Mouse (Mus musculus): ENCODE data around the gene Slc7a6. TPM values are rescaled to one million over a fixed set of nuclear protein-coding genes. Genes with fewer than 3 reads are reported as not detected.

The Slc7a6 gene
- total RNA-seq, 4 experiments from 2014 or later: 7.2 to 11.4 (median 9.3) TPM

DNA sequence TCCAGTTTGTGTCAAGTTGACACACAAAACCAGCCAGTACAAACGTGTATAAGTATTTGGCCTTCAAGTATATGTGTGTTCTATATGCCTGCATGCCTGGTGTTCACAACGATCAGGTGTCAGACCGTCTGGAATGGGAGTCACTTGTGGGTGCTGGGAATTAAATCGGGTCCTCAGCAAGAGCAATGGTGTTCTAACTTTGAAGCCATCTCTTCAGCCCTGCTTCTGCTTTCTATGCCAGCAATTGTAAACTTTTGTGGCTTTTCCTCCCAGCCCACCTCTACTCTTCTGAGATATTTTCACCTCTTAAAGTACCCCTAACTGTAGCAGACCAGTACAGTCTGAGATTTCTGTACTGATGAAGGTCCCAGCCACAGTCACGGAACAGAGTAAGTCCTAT, 28.5 kb upstream of the Slc7a6 start:
- peak in 1 of 2 experiments; percentile 1 for DNase-seq (ENCODE audit: low spot score in 2 of 2)

- DNase-seq (ENCODE audit: low spot score in 2 of 2): peak; percentile 65 to 68
These were observed 27.9 kb upstream of the Slc7a6 start for GRCm38 (mm10) chr8:106140769-106141168.

- DNase-seq (ENCODE audit: low spot score in 2 of 2): no peak
These were observed 23.3 kb upstream of the Slc7a6 start for GRCm38 (mm10) chr8:106145331-106145730.

DNA sequence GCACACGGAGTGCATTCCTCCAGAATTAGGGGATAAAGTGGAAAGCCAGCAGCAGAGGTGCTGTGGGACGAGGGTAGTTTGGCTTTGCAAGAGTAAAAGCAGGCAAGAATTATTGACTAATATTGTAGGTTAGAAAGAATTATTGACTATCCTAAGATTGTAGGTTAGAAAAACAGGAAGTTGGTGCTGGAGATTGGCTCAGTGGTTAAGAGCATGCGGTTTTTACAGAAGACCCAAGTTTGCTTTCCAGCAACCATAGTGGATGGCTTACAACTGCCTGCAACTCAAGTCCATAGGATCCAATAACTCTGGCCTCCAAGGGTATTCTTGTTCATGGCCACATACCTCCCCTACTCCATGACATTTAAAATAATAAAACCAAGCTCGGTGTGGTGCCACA, 22.6 kb upstream of the Slc7a6 start:
- DNase-seq (ENCODE audit: low spot score in 2 of 2): no peak

- peak; percentile 59 to 65 for DNase-seq (ENCODE audit: low spot score in 2 of 2)
These were observed 20.6 kb upstream of the Slc7a6 start for GRCm38 (mm10) chr8:106147868-106148565.

DNA sequence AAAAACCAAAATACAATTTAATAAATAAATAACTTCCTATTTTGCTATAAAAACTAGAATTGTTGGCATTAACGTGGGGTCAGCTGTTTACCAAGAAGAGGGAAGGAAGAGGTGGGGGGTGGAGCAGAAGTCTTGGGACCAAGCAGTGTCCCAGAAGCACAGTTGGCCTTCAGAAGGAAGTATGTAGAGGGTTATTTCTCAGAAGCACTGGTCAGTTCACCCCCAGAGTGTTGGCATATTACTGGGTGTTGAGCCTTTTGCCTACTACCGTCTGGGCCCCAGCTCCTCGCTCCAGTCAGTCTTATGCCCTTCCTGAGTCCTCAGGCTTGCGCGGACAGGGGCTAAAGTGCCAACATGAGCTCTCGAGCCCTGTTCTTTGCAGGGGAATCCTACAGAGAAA, 19.6 kb upstream of the Slc7a6 start:
- no peak for DNase-seq (ENCODE audit: low spot score in 2 of 2)

DNA sequence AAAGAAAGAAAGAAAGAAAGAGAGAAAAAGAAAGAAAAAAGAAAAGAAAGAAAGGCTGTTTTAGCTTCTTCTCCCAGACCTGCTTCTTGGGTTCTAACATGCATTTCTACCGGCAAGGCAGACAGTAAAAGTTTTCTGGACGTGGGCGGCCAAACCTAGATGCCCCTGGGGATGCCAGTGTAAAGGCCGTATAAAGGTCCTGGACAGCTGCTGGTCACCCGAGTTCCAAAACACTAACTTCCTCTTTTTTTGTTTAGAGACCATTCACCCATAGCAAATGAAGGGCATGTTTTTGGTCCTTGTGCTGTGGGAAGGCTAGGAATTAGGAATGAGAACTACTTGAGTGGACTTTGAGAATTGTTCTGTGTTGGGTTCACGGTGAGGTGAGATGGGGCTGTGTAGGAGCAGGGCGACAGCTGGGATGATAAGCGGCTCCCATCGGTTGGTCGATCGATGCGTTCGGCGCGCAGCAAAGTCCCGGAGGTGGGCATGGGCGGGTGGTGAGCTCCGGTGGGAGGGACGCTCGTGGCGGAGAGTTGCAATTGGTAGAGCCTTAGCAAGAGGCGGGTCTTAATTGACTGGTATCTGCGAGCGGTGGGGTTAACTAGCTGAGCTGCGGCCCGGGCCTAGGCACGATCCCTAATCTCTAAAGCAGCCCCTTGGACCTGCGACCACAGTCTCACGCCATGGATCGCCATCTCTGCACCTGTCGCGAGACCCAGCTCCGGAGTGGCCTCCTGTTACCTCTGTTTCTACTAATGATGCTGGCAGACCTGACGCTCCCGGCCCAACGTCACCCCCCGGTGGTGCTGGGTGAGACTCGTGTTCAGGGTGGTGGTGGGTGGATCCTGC, 18.6 kb upstream of the Slc7a6 start, which contains the start of gene Pla2g15:
Pla2g15 (plus strand) TSS at position 599 of the 852 bp plus-strand sequence.
- DNase-seq (ENCODE audit: low spot score in 2 of 2): peak; percentile 86 to 88

GRCm38 (mm10) chr8:106150653-106151000, 18.0 kb upstream of the Slc7a6 start:
- DNase-seq (ENCODE audit: low spot score in 2 of 2): no peak

GRCm38 (mm10) chr8:106151041-106151440, 17.6 kb upstream of the Slc7a6 start:
- DNase-seq (ENCODE audit: low spot score in 2 of 2): no peak

- no peak for DNase-seq (ENCODE audit: low spot score in 2 of 2)
These were observed 15.8 kb upstream of the Slc7a6 start for GRCm38 (mm10) chr8:106152876-106153275.

DNA sequence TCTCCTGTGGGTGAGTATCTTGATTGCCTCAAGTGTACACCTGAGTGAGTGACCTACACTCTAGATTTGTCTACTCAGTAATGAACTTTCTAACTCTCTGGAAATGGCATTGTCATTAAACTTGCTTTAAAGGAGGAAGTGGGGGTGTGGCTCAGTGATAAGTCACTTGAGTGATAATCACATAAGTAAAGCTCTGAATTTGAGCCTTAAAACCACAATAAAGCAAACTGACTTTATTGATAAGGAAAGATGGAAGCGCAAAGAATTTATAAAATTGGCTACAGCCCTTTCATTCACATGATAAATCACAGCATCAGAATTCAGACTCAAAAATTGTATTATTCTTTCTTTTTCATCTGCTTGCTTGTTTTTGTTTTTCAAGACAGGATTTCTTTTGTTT, 11.2 kb upstream of the Slc7a6 start:
- no peak for DNase-seq (ENCODE audit: low spot score in 2 of 2)

DNA sequence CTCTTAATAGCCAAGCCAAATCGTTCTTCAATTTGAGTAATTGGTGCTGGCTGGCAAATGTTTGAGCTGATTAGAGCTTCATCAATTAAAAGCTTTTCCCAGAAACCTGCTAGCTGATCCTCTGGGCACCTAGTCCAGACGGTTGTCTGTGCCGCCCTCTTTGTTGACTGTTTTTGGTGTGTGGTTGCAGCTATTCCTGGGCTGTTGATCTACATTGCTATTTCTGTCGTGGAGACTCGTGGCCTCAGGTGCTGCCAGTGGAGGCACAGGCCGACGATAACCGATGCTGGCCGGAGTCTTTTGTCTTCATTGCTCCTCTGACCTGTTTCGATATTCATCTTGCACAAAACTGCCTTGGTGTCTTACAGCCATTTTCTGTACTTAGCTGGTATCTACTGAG, 10.3 kb upstream of the Slc7a6 start:
- DNase-seq (ENCODE audit: low spot score in 2 of 2): peak in 1 of 2 experiments; percentile 45

DNA sequence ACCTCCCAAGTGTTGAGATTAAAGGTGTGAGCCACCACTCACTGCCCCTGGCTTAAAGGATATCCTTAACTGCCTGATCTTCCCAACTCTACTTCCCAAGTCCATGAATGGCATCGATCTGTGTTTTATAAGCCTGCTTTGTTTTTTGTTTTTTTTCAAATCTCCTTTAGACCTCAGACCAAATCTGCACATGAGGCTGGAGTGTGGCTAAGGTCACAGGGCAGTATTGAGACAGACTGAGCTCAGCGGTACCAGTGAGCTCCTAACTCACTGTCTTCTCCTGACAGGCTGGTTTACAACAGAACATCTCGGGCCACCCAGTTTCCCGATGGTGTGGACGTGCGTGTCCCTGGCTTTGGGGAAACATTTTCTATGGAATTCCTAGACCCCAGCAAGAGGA, 8.8 kb upstream of the Slc7a6 start:
- no peak for DNase-seq (ENCODE audit: low spot score in 2 of 2)

DNA sequence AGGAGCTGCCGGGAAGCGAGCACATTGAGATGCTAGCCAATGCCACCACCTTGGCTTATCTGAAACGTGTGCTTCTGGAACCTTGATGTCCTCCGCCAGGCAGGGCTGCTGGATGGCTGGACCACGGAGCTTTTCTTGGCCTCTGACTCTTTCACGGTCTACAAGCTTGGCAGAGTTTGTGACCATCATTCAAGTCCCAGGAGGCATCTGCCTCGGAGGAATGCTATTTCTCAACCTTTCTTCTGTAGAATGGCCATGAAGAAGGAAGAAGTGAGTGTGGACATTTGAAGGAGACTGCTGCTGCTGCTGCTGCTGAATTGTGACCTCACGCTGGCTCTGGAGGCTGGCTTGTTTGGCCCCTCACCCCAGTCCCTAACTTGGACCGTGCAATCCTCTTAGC, 5.4 kb upstream of the Slc7a6 start:
- DNase-seq (ENCODE audit: low spot score in 2 of 2): no peak

- DNase-seq (ENCODE audit: low spot score in 2 of 2): peak; percentile 58 to 64
These were observed 3.2 kb upstream of the Slc7a6 start for GRCm38 (mm10) chr8:106165460-106165859.

GRCm38 (mm10) chr8:106169017-106169933, 618 bp downstream of the Slc7a6 start:
- DNase-seq (ENCODE audit: low spot score in 2 of 2): no peak

DNA sequence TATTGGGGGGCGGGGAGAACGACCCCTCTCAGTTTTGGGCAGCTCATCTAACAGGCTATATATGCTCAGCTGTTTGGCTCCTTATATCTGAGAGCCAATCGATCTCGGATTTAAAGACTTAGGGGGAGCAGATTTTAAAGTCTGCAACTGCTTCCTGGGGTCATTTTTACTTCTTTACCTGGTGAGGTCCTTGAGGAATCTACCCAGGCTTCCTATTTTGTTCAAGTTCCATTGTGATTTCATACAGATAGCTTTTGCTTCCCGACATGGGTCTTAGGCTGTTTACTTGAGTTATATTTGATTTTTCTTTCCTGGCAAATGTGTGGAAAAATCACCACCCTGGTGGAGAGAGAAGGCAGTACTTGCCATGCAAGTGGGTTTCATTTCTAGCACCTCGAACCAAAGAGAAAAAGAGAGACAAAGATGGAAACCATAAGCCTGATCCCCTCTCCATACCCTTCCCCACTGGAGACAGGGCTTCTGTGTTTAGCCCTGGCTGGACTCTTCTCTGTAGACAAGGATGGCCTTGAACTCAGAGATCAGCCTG, 1.4 kb downstream of the Slc7a6 start:
- no peak for DNase-seq (ENCODE audit: low spot score in 2 of 2)

GRCm38 (mm10) chr8:106173566-106173965, 4.9 kb downstream of the Slc7a6 start:
- DNase-seq (ENCODE audit: low spot score in 2 of 2): no peak

GRCm38 (mm10) chr8:106176891-106177290, 8.2 kb downstream of the Slc7a6 start:
- DNase-seq (ENCODE audit: low spot score in 2 of 2): no peak

GRCm38 (mm10) chr8:106177594-106177993, 8.9 kb downstream of the Slc7a6 start:
- DNase-seq (ENCODE audit: low spot score in 2 of 2): no peak

DNA sequence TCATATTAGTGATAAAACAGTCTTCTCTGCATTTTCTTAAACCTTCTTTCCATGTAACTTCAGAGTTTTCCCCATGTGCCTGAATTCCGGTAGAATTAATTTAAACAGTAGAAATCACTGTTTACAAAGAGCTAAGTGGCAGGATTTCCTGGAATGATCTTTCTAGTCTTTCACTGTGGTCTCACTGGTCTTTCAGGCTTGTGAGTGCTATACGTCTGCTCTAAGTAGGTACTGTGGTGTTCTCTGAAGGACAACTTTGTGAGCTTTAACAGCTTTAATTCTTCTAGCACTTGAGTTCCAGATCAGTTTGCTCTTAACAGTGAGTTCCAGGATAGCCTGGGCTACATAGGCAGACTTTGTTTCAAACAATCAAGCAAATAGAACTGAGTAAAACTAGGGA, 9.8 kb downstream of the Slc7a6 start:
- DNase-seq (ENCODE audit: low spot score in 2 of 2): no peak

Data from gastrocnemius, adult 8-10 months (tissue).